Comparison of ENCODE assay signal across 25 mouse cellular contexts in the genomic region with DNA sequence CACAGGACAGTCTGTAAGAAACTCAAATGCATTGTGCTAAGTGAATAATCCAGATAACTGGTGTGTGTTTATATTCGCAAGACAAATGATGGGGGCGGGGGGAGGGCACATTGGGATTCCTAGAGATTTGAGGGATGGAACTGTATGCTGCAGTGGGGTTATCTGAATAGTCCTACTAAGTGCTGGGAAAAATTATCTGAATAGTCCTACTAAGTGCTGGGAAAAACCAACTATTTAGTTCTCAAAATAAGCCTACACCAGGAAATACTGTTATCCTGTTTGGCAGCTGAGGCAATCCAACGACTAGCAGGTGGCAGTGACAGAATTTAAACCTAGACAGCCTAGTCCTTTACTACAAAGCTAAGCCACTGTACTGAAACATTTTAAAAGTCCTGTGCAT.
"Had no signal": no experiment of that assay in that cellular context is flagged by ENCODE, and none has a peak within 500 bp of the region (broad histone marks: within the 10 kb centered on the region; RNA-seq: fewer than 3 reads in every experiment).

No protein-coding gene starts in this region.

- H3K9ac ChIP-seq: embryonic facial prominence, embryonic 12.5 days; embryonic facial prominence, embryonic 13.5 days; embryonic facial prominence, embryonic 15.5 days; forebrain, embryonic 12.5 days; forebrain, embryonic 13.5 days; forebrain, embryonic 15.5 days; forebrain, postnatal 0 days had no signal

- H3K4me3 ChIP-seq: embryonic facial prominence, embryonic 10.5 days; embryonic facial prominence, embryonic 12.5 days; embryonic facial prominence, embryonic 13.5 days; embryonic facial prominence, embryonic 15.5 days; erythroblast, embryonic 14.5 days; forebrain, embryonic 10.5 days; forebrain, embryonic 12.5 days; forebrain, embryonic 13.5 days; forebrain, embryonic 15.5 days; gastrocnemius, adult 2 months; heart, adult 2 months had no signal

- H3K9me3 ChIP-seq: embryonic facial prominence, embryonic 10.5 days; embryonic facial prominence, embryonic 12.5 days; embryonic facial prominence, embryonic 13.5 days; embryonic facial prominence, embryonic 15.5 days; forebrain, embryonic 10.5 days; forebrain, embryonic 12.5 days; forebrain, embryonic 13.5 days; forebrain, embryonic 15.5 days had no signal

- H3K27me3 ChIP-seq: embryonic facial prominence, embryonic 12.5 days; embryonic facial prominence, embryonic 13.5 days; embryonic facial prominence, embryonic 15.5 days; forebrain, embryonic 12.5 days; forebrain, embryonic 13.5 days; forebrain, embryonic 15.5 days had no signal

- H3K27ac ChIP-seq: embryonic facial prominence, embryonic 10.5 days; embryonic facial prominence, embryonic 12.5 days; embryonic facial prominence, embryonic 15.5 days; forebrain, embryonic 15.5 days; gastrocnemius, adult 2 months; heart, adult 2 months had no signal

- H3K36me3 ChIP-seq: embryonic facial prominence, embryonic 10.5 days; embryonic facial prominence, embryonic 12.5 days; embryonic facial prominence, embryonic 13.5 days; embryonic facial prominence, embryonic 15.5 days; forebrain, embryonic 12.5 days; forebrain, embryonic 15.5 days had no signal

- H3K4me2 ChIP-seq: embryonic facial prominence, embryonic 12.5 days; embryonic facial prominence, embryonic 13.5 days; embryonic facial prominence, embryonic 15.5 days; forebrain, embryonic 12.5 days; forebrain, embryonic 13.5 days; forebrain, embryonic 15.5 days had no signal

- DNase-seq: cerebellum, adult 9-10 months; cerebellum, adult 9-11 months; cerebellum, postnatal 10 days; cerebellum, postnatal 14 days; cerebellum, postnatal 25 days; cerebellum, postnatal 36 days; embryo, embryonic 11 days; forebrain, postnatal 0 days; gastrocnemius, adult 2 months; gastrocnemius, postnatal 10 days; gastrocnemius, postnatal 14 days; gastrocnemius, postnatal 25 days; gastrocnemius, postnatal 36 days; heart, adult 11 months; heart, adult 18-20 months; heart, adult 2 months had no signal
